ENCODE assay signal across 8 mouse cellular contexts in genomic region chr13:53688489-53688888, GRCm38 (mm10).
A peak's percentile ranks its signal among the peaks of the same experiment; 100 is the strongest.
DNase-seq lines count a peak whose midpoint lies in the region; ATAC-seq and TF ChIP-seq lines count a peak whose summit lies in the region.

No protein-coding gene starts in this region.

- peaks cover 18% of the 10 kb centered on the region for H3K27me3 ChIP-seq in megakaryocyte, embryonic 14.5 days (replicated peaks)
- peaks cover 46% of the 10 kb centered on the region for H3K27me3 ChIP-seq in embryonic facial prominence, embryonic 10.5 days (replicated peaks; ENCODE audit: low read depth, poor library complexity, severe bottlenecking)
- 0 out of 2 replicates have a peak, but pooled peaks cover 5% of the 10 kb centered on the region for H3K27me3 ChIP-seq in heart, embryonic 12.5 days (replicated peaks)
- peaks cover 26% of the 10 kb centered on the region for H3K27me3 ChIP-seq in kidney, embryonic 15.5 days
- H3K27me3 ChIP-seq in limb, embryonic 14.5 days (ENCODE audit: control insufficient read depth, insufficient read depth, low read length): no peaks in the 10 kb centered on the region

- H3K9ac ChIP-seq in heart, embryonic 12.5 days: peak overlapping the region; percentile 60; the same call in 1 of the 2 replicates
- no peak overlapping the region for H3K9ac ChIP-seq in kidney, embryonic 15.5 days
- peak overlapping the region; percentile 9; the same call in 1 of the 2 replicates for H3K9ac ChIP-seq in limb, embryonic 14.5 days (ENCODE audit: low read depth, low read length, severe bottlenecking)

- no peaks in the 10 kb centered on the region for H3K36me3 ChIP-seq in megakaryocyte, embryonic 14.5 days (replicated peaks; ENCODE audit: low read length)
- no peaks in the 10 kb centered on the region for H3K36me3 ChIP-seq in embryonic facial prominence, embryonic 10.5 days (replicated peaks)
- no peaks in the 10 kb centered on the region for H3K36me3 ChIP-seq in heart, embryonic 12.5 days
- no peaks in the 10 kb centered on the region for H3K36me3 ChIP-seq in kidney, embryonic 15.5 days
- no peaks in the 10 kb centered on the region for H3K36me3 ChIP-seq in limb, embryonic 14.5 days (ENCODE audit: control insufficient read depth, insufficient read depth, low read length)

- H3K4me1 ChIP-seq in megakaryocyte, embryonic 14.5 days: peaks cover 20% of the 10 kb centered on the region
- peaks cover 43% of the 10 kb centered on the region for H3K4me1 ChIP-seq in embryonic facial prominence, embryonic 10.5 days
- H3K4me1 ChIP-seq in heart, embryonic 12.5 days (replicated peaks): peaks cover 11% of the 10 kb centered on the region; the same call in 1 of the 2 replicates
- H3K4me1 ChIP-seq in kidney, embryonic 15.5 days: peaks cover 5% of the 10 kb centered on the region; the same call in 1 of the 2 replicates
- no peaks in the 10 kb centered on the region for H3K4me1 ChIP-seq in limb, embryonic 14.5 days (ENCODE audit: control insufficient read depth, insufficient read depth, low read length)

- peak overlapping the region; percentile 71 for H3K4me3 ChIP-seq in megakaryocyte, embryonic 14.5 days (replicated peaks)
- peak overlapping the region; percentile 44 for H3K4me3 ChIP-seq in embryonic facial prominence, embryonic 10.5 days
- peak overlapping the region; percentile 31 for H3K4me3 ChIP-seq in heart, embryonic 12.5 days
- no peak overlapping the region; the same call in 1 of the 2 replicates for H3K4me3 ChIP-seq in kidney, embryonic 15.5 days (replicated peaks)
- peak overlapping the region; percentile 22 for H3K4me3 ChIP-seq in limb, embryonic 14.5 days (replicated peaks; ENCODE audit: low read length)

- H3K27ac ChIP-seq in embryonic facial prominence, embryonic 10.5 days (replicated peaks): peak overlapping the region; percentile 57
- H3K27ac ChIP-seq in heart, embryonic 12.5 days (ENCODE audit: poor library complexity, severe bottlenecking): no peak overlapping the region
- no peak overlapping the region for H3K27ac ChIP-seq in kidney, embryonic 15.5 days
- H3K27ac ChIP-seq in limb, embryonic 14.5 days (replicated peaks; ENCODE audit: low read depth, low read length): no peak overlapping the region

- peak overlapping the region; percentile 66 for H3K4me2 ChIP-seq in heart, embryonic 12.5 days
- H3K4me2 ChIP-seq in kidney, embryonic 15.5 days: peak overlapping the region; percentile 52
- peak overlapping the region; percentile 40 for H3K4me2 ChIP-seq in limb, embryonic 14.5 days (replicated peaks; ENCODE audit: low read depth, low read length, severe bottlenecking)

- peak; percentile 90 for DNase-seq in embryonic facial prominence, embryonic 10.5 days (ENCODE audit: low spot score)
- DNase-seq in limb, embryonic 14.5 days (ENCODE audit: low spot score): peak; percentile 83
- DNase-seq in neural tube, embryonic 10.5 days (ENCODE audit: extremely low spot score, low spot score): peak; percentile 89
- DNase-seq in thymus, postnatal 0 days (ENCODE audit: low spot score): peak; percentile 25

- TF ChIP-seq POLR2A in limb, embryonic 14.5 days (IDR thresholded peaks at IDR 0.05; ENCODE audit: borderline replicate concordance, extremely low read depth, insufficient read depth, insufficient read length): no peak

- H3K9me3 ChIP-seq in megakaryocyte, embryonic 14.5 days: peaks cover 12% of the 10 kb centered on the region
- H3K9me3 ChIP-seq in embryonic facial prominence, embryonic 10.5 days: no peaks in the 10 kb centered on the region
- H3K9me3 ChIP-seq in heart, embryonic 12.5 days (replicated peaks): no peaks in the 10 kb centered on the region
- H3K9me3 ChIP-seq in kidney, embryonic 15.5 days (replicated peaks): no peaks in the 10 kb centered on the region
- H3K9me3 ChIP-seq in limb, embryonic 14.5 days (ENCODE audit: control insufficient read depth, low read length): no peaks in the 10 kb centered on the region

- no peak for ATAC-seq in megakaryocyte, adult 5-6 weeks (ENCODE audit: poor library complexity, severe bottlenecking)
- 0 out of 2 replicates have a peak, but pooled peaks have one; percentile 39 for ATAC-seq in heart, embryonic 12.5 days (ENCODE audit: insufficient number of reproducible peaks, low FRiP score)
- peak; percentile 76 for ATAC-seq in kidney, embryonic 15.5 days (replicated peaks; ENCODE audit: low FRiP score)
- peak; percentile 41; the same call in 1 of the 2 replicates for ATAC-seq in limb, embryonic 14.5 days (ENCODE audit: low FRiP score, low read depth)

- whole genome bisulfite sequencing in embryonic facial prominence, embryonic 10.5 days: 9% methylated on average over 13 of the region's 13 CpGs
- whole genome bisulfite sequencing in heart, embryonic 12.5 days: 7% methylated on average over 13 of the region's 13 CpGs
- 7% methylated on average over 13 of the region's 13 CpGs for WGBS in kidney, embryonic 15.5 days
- WGBS in limb, embryonic 14.5 days: 7% methylated on average over 13 of the region's 13 CpGs

Comparison
In these comparisons a context has a peak if more than half of its experiments do, and no peak if none do; other contexts are left out.
1. DNase-seq: peak in every context shown above with its lines; median percentile 90 in embryonic facial prominence, embryonic 10.5 days; 89 in neural tube, embryonic 10.5 days; 83 in limb, embryonic 14.5 days; 25 in thymus, postnatal 0 days.